Mouse (Mus musculus) stomach, postnatal 0 days (tissue): ENCODE data around the gene Gm4969.

Experiments used
- CTCF ChIP-seq: IDR thresholded peaks from 2 replicates; pipeline ENCODE4 v1.5.1; 2016; ENCODE audit warnings: antibody characterized with exemption, low read depth, mild to moderate bottlenecking, moderate library complexity
- EP300 ChIP-seq: optimal IDR thresholded peaks from 2 replicates; pipeline ENCODE3; 2016; ENCODE audit warnings: antibody characterized with exemption

GRCm38 (mm10) chr7:19088813-19089212 lies 29.4 kb downstream of the Gm4969 start:
- peak; percentile 86 for TF ChIP-seq CTCF
- TF ChIP-seq EP300 = no peak
